Mouse (Mus musculus) midbrain, embryonic 13.5 days (tissue): Measurements from ENCODE around the gene Plce1. TPM values are rescaled to one million over a fixed set of nuclear protein-coding genes. Genes with fewer than 3 reads are reported as not detected.

Source experiments
- ATAC-seq: fragments of 200-750 bp; cut with Nextera tagmentation; 2 replicates; pipeline ENCODE4 v1.8.0; 2017; ENCODE audit warnings: mild to moderate bottlenecking, moderate TSS enrichment, moderate library complexity
- H3K27ac ChIP-seq: fragments of 300-500 bp; sonication (generic); 2 replicates; pipeline ENCODE4 v1.5.1; 2015; ENCODE audit warnings: inconsistent platforms, mild to moderate bottlenecking, moderate library complexity
- H3K27me3 ChIP-seq: fragments of 300-500 bp; sonication (generic); 2 replicates; pipeline ENCODE4 v1.6.1; 2015; ENCODE audit warnings: mild to moderate bottlenecking, inconsistent platforms
- H3K36me3 ChIP-seq: fragments of 300-500 bp; sonication (generic); 2 replicates; pipeline ENCODE4 v1.6.1; 2015; ENCODE audit warnings: mild to moderate bottlenecking, inconsistent platforms
- H3K4me1 ChIP-seq: fragments of 300-500 bp; sonication (generic); replicated peaks from 2 replicates; pipeline ENCODE4 v1.6.1; 2015; ENCODE audit warnings: inconsistent platforms
- H3K4me2 ChIP-seq: fragments of 300-500 bp; sonication (generic); replicated peaks from 2 replicates; pipeline ENCODE4 v1.6.1; 2015; ENCODE audit warnings: moderate library complexity, mild to moderate bottlenecking, inconsistent platforms
- H3K4me3 ChIP-seq: fragments of 300-500 bp; sonication (generic); replicated peaks from 2 replicates; pipeline ENCODE4 v1.5.1; 2015; ENCODE audit warnings: mild to moderate bottlenecking, inconsistent platforms
- H3K9ac ChIP-seq: fragments of 300-500 bp; sonication (generic); replicated peaks from 2 replicates; pipeline ENCODE4 v1.6.1; 2015; ENCODE audit warnings: mild to moderate bottlenecking, inconsistent platforms
- H3K9me3 ChIP-seq: fragments of 300-500 bp; sonication (generic); 2 replicates; pipeline ENCODE4 v1.6.1; 2016; ENCODE audit warnings: mild to moderate bottlenecking, inconsistent platforms
- WGBS: fragments of 180-500 bp; shearing (Covaris S2); methylation state at CpG from one replicate; pipeline ENCODE4 v1.1.7; 2015; 5-methylcytosine and 5-hydroxymethylcytosine counted together
- polyA plus RNA-seq: library from polyadenylated mRNA; unstranded; fragments of >200 nt; fragmentation: Nextera tagmentation; extraction: Ambion mirVana; gene quantifications from 2 replicates; pipeline ENCODE4 v1.2.1, GENCODE M21; 2015

Plce1 gene
- polyA plus RNA-seq, 1 experiment from 2014 or later = 4.3 TPM

GRCm38 (mm10) chr19:38673936-38674335, 193.0 kb downstream of the Plce1 start:
- Histone ChIP-seq H3K36me3 (no peaks in the 10 kb centered on the region), H3K27me3 (no peaks in the 10 kb centered on the region), H3K9me3 (no peaks in the 10 kb centered on the region), H3K27ac (no peak overlapping the region), H3K4me3 (no peak overlapping the region), H3K9ac (no peak overlapping the region), H3K4me2 (no peak overlapping the region), H3K4me1 (no peaks in the 10 kb centered on the region)
- no peak for ATAC-seq
- WGBS = 82% methylated on average over 2 of the region's 2 CpGs

DNA sequence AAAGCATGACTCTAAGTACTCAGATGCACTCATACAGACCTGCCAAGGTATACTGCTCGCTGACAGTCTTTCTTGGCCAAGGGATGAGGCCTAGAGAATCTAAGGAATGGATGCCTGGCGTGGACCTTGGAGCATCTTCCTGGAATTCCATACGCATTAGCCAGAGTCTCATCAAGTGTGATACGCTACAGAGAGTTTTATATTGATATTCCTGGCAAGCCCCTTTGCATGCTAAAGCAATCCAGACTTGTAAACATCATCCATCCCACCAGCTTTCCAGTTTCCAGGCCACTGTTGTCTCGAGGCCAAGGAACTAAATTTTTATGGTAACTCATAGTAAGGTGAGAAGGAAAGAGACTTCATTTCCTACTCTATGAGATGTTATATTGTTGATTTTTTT, 197.7 kb downstream of the Plce1 start:
- no peak overlapping the region for H3K9ac ChIP-seq
- no peak overlapping the region for H3K4me2 ChIP-seq
- H3K27ac ChIP-seq = no peak overlapping the region
- no peaks in the 10 kb centered on the region for H3K27me3 ChIP-seq
- no peak for ATAC-seq
- 94% methylated on average over 5 of the region's 5 CpGs for WGBS
- 0 out of 2 replicates have a peak, but pooled peaks cover 4% of the 10 kb centered on the region for H3K4me1 ChIP-seq
- H3K9me3 ChIP-seq = no peaks in the 10 kb centered on the region
- H3K4me3 ChIP-seq = no peak overlapping the region
- H3K36me3 ChIP-seq = no peaks in the 10 kb centered on the region

DNA sequence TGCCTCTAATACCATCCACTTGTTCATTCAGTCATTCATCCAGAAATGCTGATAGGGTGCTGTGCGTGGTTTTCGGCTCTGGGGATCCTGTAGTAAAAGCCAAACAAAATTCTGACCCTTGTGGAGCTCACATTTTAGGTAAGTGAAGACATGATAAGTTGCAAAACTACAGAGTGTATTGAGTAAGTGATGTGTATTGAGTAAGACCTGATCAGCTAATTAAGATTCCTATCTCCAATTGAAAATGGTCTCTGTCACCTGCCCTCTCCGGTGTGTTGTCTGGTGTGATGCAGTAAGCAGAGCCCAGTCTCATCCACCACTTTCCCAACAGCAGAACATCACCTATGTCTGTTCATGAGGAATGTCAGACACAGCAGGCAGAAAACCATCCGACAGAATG, 198.6 kb downstream of the Plce1 start:
- Histone ChIP-seq H3K27ac (no peak overlapping the region), H3K4me1 (0 out of 2 replicates have a peak, but pooled peaks cover 4% of the 10 kb centered on the region), H3K9me3 (no peaks in the 10 kb centered on the region), H3K27me3 (no peaks in the 10 kb centered on the region), H3K4me3 (no peak overlapping the region), H3K9ac (no peak overlapping the region), H3K4me2 (no peak overlapping the region), H3K36me3 (no peaks in the 10 kb centered on the region)
- WGBS = 92% methylated on average over 4 of the region's 4 CpGs
- no peak for ATAC-seq

DNA sequence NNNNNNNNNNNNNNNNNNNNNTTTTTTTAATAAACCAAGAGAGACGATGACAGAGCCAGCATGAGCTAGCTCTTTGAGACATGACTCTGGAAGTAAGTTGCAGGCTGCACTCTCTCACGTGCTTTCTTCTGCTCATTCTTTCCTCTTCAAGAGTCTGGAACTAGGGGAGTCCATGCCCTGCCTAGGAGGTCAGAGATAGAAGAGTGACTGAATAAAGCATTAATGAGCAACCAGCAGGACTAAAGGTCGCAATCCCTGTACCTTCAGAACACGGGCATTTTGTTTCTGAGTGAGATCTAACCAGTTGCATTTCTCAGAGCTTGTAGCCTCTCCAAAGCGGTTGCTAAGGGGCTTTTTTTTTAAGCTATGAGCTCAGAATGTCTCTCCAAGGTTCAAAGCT, 206.4 kb downstream of the Plce1 start:
- no peaks in the 10 kb centered on the region for H3K36me3 ChIP-seq
- H3K4me2 ChIP-seq = no peak overlapping the region
- no peak overlapping the region for H3K4me3 ChIP-seq
- no peak for ATAC-seq
- no peak overlapping the region for H3K27ac ChIP-seq
- H3K4me1 ChIP-seq = no peaks in the 10 kb centered on the region
- H3K9me3 ChIP-seq = no peaks in the 10 kb centered on the region
- no peak overlapping the region for H3K9ac ChIP-seq
- no peaks in the 10 kb centered on the region for H3K27me3 ChIP-seq
- 66% methylated on average over 5 of the region's 5 CpGs for WGBS

DNA sequence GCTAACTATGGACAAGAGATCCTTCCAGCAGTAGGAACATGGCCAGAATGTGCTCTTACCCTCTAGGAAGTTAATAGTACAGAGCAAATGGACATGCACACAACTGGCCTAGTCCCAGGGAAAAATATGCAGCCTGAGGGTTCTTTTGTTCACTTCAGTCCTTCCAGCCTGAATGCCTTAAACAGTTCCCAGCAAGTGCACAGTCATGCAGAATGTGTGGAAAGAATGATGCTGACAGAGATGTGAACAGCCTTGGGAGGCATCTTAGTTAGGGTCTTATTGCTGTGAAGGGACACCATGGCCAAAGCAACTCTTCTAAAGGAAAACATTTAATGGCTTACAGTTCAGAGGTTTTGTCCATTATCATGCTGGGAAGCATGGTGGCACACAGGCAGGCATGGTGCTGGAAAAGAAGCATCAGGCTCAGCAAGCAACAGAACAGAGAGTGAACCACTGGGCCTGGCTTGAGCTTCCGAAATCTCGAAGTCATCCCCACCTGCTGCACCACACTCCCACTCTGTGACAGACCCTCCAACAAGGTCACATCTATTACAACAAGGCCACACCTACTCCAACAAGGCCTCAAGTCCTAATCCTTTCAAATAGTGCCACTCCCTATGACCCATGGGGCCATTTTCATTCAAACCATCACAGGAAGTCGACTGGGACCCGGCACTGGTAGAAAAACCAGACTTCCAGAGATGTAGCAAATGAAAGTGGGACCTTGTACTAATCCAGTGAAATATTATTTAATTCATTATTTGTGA, 208.0 kb downstream of the Plce1 start:
- Histone ChIP-seq H3K4me3 (no peak overlapping the region), H3K4me2 (no peak overlapping the region), H3K9me3 (no peaks in the 10 kb centered on the region), H3K4me1 (no peaks in the 10 kb centered on the region), H3K36me3 (no peaks in the 10 kb centered on the region), H3K27me3 (no peaks in the 10 kb centered on the region), H3K9ac (no peak overlapping the region), H3K27ac (no peak overlapping the region)
- 89% methylated on average over 4 of the region's 4 CpGs for WGBS
- ATAC-seq = no peak

DNA sequence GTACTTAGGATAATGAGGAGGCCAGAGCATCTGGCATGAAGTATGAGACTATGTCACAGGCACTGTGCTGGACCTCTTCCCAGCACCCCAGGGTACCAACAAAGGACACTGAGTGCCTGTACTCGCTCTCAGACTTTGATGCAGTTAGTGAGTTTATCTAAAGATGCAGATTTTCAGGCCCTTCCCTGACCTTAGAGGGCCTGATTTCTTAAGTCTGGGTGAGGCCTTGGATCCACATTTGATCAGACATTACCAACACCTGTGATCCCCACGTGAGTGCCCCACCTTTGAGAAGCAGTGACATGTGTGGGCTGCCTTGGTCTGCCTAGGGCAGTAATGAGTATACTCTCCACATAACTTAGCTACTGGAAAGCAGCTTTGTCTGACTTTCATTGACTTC, 209.4 kb downstream of the Plce1 start:
- no peaks in the 10 kb centered on the region for H3K27me3 ChIP-seq
- no peak overlapping the region for H3K27ac ChIP-seq
- no peaks in the 10 kb centered on the region for H3K4me1 ChIP-seq
- no peak overlapping the region for H3K4me3 ChIP-seq
- no peak for ATAC-seq
- H3K9me3 ChIP-seq = no peaks in the 10 kb centered on the region
- H3K4me2 ChIP-seq = no peak overlapping the region
- no peak overlapping the region for H3K9ac ChIP-seq
- WGBS = 89% methylated on average over 2 of the region's 2 CpGs
- no peaks in the 10 kb centered on the region for H3K36me3 ChIP-seq

DNA sequence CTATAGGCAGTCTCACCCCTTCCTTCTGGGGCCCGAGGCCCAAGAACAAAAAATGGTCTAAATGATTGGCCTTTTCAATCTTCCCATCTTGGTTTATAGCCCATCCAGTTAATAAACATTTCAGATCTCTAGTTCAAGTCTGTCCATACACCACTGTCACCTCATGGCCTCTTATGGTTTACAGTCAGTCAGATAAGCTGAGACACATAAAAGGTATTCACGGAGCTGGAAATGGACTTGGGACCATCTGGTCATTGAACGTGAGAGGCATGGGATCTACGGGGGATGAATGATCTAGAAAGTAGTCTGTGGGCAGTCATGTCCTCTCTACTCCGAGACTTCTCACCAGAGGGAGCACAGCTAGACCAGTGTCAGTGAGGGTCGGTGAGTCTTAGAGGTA, 210.6 kb downstream of the Plce1 start:
- no peak overlapping the region for H3K4me3 ChIP-seq
- WGBS = 94% methylated on average over 6 of the region's 6 CpGs
- H3K4me2 ChIP-seq = no peak overlapping the region
- no peak overlapping the region for H3K27ac ChIP-seq
- H3K36me3 ChIP-seq = no peaks in the 10 kb centered on the region
- ATAC-seq = no peak
- H3K9ac ChIP-seq = no peak overlapping the region
- no peaks in the 10 kb centered on the region for H3K4me1 ChIP-seq
- no peaks in the 10 kb centered on the region for H3K9me3 ChIP-seq
- no peaks in the 10 kb centered on the region for H3K27me3 ChIP-seq

- Histone ChIP-seq H3K4me2 (no peak overlapping the region), H3K9ac (no peak overlapping the region), H3K9me3 (no peaks in the 10 kb centered on the region), H3K36me3 (no peaks in the 10 kb centered on the region), H3K27me3 (no peaks in the 10 kb centered on the region), H3K4me3 (no peak overlapping the region), H3K27ac (no peak overlapping the region), H3K4me1 (no peaks in the 10 kb centered on the region)
- no peak for ATAC-seq
- WGBS = 65% methylated on average over 2 of the region's 2 CpGs
Observed at GRCm38 (mm10) chr19:38693331-38693730, 212.4 kb downstream of the Plce1 start.

GRCm38 (mm10) chr19:38693769-38694168, 212.9 kb downstream of the Plce1 start:
- H3K9me3 ChIP-seq = no peaks in the 10 kb centered on the region
- no peak overlapping the region for H3K9ac ChIP-seq
- H3K4me2 ChIP-seq = no peak overlapping the region
- no peaks in the 10 kb centered on the region for H3K4me1 ChIP-seq
- ATAC-seq = no peak
- WGBS = 91% methylated on average over 4 of the region's 4 CpGs
- no peaks in the 10 kb centered on the region for H3K36me3 ChIP-seq
- H3K27ac ChIP-seq = no peak overlapping the region
- no peak overlapping the region for H3K4me3 ChIP-seq
- H3K27me3 ChIP-seq = no peaks in the 10 kb centered on the region

DNA sequence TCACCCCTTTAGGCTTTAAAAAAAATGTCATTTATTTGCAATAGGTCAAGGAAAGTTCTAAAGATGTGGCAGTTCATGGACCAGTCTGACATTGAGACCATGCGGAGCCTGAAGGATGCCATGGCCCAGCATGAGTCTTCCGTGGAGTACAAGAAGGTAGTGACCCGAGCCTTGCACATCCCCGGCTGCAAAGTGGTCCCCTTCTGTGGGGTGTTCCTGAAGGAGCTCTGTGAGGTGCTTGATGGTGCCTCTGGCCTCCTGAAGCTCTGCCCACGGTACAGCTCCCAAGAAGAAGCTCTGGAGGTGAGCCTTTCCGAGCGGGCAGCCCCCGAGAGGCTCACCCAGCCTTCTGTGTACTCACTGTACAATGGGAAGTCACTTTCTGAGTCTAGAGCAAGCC, 220.9 kb downstream of the Plce1 start:
- Histone ChIP-seq H3K9ac (no peak overlapping the region), H3K4me2 (no peak overlapping the region), H3K4me1 (no peaks in the 10 kb centered on the region), H3K27ac (no peak overlapping the region), H3K27me3 (no peaks in the 10 kb centered on the region), H3K9me3 (no peaks in the 10 kb centered on the region), H3K36me3 (no peaks in the 10 kb centered on the region), H3K4me3 (no peak overlapping the region)
- no peak for ATAC-seq
- WGBS = 94% methylated on average over 8 of the region's 8 CpGs

DNA sequence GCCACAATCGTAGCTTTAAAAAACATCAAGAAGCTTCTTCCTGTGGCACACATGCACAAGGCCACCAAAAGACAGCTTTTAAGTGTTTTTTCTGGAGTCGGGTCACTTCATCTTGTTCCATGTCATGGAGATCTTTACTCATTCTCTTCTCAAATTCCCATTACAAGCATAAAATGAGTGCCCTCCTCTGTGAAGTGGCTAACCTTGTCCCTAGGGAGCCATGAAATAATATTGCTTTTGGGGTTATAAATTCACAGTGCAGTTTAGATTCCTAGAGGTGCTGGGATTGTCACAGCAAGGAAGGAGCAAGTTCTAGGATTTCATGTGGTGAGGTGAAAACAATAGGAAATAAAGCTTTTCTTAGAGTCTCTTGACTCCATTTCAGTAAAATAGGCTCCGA, 223.8 kb downstream of the Plce1 start:
- no peak for ATAC-seq
- Histone ChIP-seq H3K27ac (no peak overlapping the region), H3K9me3 (no peaks in the 10 kb centered on the region), H3K36me3 (no peaks in the 10 kb centered on the region), H3K9ac (no peak overlapping the region), H3K4me2 (no peak overlapping the region), H3K27me3 (no peaks in the 10 kb centered on the region), H3K4me3 (no peak overlapping the region), H3K4me1 (no peaks in the 10 kb centered on the region)
- WGBS = 87% methylated on average over 3 of the region's 3 CpGs

- WGBS = 95% methylated on average over 11 of the region's 11 CpGs
Observed at GRCm38 (mm10) chr19:38705244-38705643, 224.3 kb downstream of the Plce1 start.

GRCm38 (mm10) chr19:38706449-38706848, 225.5 kb downstream of the Plce1 start:
- Histone ChIP-seq H3K9ac (no peak overlapping the region), H3K4me2 (no peak overlapping the region), H3K9me3 (no peaks in the 10 kb centered on the region), H3K27me3 (no peaks in the 10 kb centered on the region), H3K27ac (no peak overlapping the region), H3K36me3 (no peaks in the 10 kb centered on the region), H3K4me1 (no peaks in the 10 kb centered on the region), H3K4me3 (no peak overlapping the region)
- 89% methylated on average over 6 of the region's 6 CpGs for WGBS
- ATAC-seq = no peak

More at GRCm38 (mm10) chr19:38705244-38705643, 224.3 kb downstream of the Plce1 start:
- no peaks in the 10 kb centered on the region for H3K27me3 ChIP-seq
- no peak for ATAC-seq
- H3K9ac ChIP-seq = no peak overlapping the region
- no peaks in the 10 kb centered on the region for H3K9me3 ChIP-seq
- no peak overlapping the region for H3K27ac ChIP-seq
- no peak overlapping the region for H3K4me2 ChIP-seq
- no peak overlapping the region for H3K4me3 ChIP-seq
- H3K4me1 ChIP-seq = no peaks in the 10 kb centered on the region
- H3K36me3 ChIP-seq = no peaks in the 10 kb centered on the region
